Mouse (Mus musculus): ENCODE measurements around the gene Hist1h2be.

Hist1h2be gene

Small RNA genes lying within 50 kb of the gene (microRNA-seq; reads per million reads assigned to microRNA genes)
- gene Gm44297, result 0 reads per million in 2 experiments
- gene Gm44359, result 0 reads per million in 2 experiments
- gene Gm44394, result 0 reads per million in 2 experiments

Data from adrenal gland (tissue).